Mouse (Mus musculus): Measurements from ENCODE around the gene 5031439G07Rik.

GRCm38 (mm10) chr15:84994498-84994897, 6.1 kb upstream of the 5031439G07Rik start:
- TF ChIP-seq CTCF (IDR thresholded peaks at IDR 0.05; ENCODE audit: extremely low read depth, insufficient read depth, low read length) (no peak), POLR2A (IDR thresholded peaks at IDR 0.05; ENCODE audit: extremely low read depth, insufficient read depth, low read length) (no peak)
